Mouse (Mus musculus): ENCODE measurements around the gene Runx1.

Gene Runx1

DNA sequence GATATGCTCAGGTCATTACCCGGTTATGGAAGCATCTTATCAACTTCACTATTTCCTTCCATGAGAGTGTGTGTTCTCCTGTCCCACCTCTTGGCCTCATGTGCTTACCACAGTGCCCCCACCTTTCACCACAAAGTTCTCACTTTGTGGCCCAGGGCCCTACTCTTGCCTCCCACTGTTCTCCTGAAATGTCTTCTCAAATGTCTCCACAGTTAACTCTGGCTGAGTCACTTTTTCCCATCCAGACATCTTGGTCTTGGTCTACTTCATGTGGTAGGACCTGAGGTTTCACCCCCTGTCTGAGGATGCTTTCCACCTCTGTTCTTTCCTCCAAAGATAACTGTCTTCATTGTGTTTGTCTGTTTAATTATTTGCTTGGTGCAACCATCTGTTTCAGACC lies 77.7 kb downstream of the Runx1 start:
- DNase-seq (ENCODE audit: extremely low spot score, low spot score) = no peak

DNA sequence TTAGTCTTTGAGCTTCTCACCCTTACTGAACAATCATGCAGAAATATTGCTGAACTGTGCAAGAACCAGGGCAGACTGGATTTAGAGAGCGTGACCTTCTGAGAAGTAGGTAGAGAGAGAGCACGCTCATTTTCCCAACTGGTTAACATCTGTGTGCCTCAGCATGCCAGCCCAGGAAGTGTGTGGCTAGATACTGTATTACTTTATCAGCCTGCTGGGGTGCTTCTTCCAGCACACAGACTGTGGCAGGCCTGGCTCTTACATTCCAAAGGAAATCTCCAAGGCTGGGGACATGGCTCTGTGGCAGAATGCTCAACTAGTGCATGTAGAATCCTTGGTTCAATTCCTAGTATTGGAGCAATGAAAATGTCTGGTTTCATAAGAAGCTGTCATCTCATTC lies 78.9 kb downstream of the Runx1 start:
- no peak for DNase-seq (ENCODE audit: extremely low spot score, low spot score)

DNA sequence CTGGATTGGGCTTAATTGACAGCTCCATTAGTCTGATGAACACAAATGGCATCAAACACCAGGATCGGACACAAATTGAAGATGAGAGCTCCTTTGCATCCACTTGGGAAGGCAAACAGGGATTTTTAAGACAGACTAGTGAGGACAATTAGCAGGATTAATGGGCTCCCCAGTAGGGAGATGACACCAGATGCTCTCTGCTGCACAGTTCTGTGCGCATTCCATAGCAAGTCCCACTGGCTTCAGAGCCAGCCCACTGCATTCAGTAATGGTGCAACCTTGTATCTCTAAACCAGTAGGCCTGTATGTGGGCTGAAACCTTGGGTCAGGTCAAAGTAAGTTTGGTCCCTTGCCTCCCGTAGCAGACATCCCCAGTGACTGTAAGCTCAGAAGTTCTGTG lies 80.7 kb downstream of the Runx1 start:
- no peak for DNase-seq (ENCODE audit: extremely low spot score, low spot score)

DNA sequence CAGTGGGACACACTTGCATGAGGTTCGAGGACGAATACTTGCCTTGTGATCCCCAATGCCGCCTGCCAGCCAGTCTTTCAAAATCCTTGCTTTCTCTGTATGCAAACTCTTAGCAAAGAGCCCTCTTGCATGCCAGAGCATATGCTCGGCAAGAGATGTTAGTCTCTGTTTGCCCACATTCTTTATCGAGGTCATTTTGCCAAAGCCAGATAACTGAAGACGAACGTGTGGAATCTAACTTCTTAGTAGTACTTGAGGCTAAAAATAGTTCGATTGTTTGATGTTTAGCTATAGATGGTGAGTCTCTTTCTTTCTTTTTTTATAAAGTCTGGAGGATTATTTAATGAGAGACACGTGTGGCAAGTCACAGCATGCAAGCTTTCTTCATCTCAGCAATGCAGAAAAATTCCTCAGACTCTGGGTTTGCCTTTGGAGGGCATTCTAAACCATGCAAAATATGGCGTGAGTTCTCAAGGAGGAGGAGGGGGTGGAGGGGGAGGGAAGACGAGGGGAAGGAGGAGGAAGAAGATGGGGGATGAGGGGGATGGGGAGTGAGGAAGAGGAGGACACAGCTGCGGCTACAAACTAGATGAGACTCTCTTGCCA lies 81.7 kb downstream of the Runx1 start:
- DNase-seq (ENCODE audit: extremely low spot score, low spot score) = no peak

DNA sequence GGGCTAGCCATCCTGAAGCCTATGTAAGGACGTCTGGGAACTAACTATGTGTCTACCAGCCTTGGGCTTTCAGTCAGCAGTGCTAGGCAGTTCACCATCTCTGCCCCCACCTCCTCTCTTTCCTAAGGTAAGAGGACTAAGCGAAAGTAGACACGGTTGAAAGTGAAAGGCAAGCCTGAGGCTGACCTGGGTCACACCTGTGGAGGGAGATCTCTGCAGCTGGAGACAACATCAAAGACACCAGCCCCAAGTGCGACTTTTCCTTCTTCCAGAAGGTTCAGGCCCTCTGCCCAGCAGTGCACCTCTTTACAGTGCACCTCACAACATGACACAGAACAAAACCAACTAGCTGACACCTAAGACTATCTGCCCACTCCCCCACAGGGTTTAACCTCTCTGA lies 82.2 kb downstream of the Runx1 start:
- DNase-seq (ENCODE audit: extremely low spot score, low spot score) = no peak

DNA sequence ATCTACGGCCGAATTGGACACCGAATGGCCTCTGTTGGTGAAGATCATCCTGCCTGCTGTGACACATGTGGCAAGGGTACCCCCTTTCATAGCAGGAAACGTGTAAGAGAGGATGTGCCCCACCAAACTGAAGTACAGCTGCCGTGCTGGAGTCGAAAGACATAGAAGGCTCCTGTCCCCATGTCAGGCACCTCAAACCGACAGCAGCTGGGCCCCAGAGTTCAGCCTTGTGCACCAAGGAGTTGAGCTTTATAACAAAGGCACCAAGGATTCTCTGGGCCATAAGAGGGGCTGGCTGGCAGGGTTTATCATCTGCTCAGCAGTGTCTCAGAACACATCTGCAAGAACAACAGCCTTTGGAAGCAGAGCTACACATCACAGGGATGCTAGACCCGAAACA lies 84.6 kb downstream of the Runx1 start:
- DNase-seq (ENCODE audit: extremely low spot score, low spot score) = no peak

DNA sequence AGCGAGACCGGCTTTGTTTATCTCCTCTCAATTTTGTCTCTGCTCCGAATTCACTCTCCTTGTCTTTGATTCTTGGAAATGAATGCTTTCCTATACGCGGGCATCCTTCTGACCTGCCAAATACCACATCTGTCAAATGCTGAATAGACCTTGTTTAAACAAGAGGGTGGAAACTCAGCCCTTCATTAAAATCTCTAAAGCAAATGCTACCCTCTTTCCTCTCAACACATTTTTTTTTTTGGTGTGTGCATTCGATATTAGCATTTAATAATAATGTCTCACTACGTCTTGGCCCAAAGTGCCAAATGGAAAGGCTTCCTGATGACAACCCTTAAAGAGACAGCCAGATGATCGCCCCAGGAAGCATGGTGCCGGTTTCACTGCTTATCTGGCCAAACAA lies 85.4 kb downstream of the Runx1 start:
- DNase-seq (ENCODE audit: extremely low spot score, low spot score) = no peak

DNA sequence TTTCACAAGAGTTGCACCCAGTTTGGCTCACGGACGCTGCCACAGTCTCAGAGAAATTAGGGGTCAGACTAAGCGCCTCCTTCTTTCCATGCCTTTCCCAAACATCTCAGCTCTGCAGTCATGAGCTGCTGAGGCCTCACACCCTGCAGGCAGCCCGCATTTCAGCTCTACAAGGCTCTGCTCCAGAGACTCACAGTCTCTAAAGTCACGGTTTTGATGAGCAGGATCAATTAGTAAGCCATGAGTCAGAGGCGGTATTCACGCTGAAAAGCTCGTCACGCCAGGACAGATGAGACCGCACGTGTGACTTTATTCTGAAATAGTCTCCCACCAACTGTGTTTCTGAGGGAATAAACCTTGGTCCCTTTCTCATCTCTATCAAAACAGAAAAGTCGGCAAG lies 86.0 kb downstream of the Runx1 start:
- no peak for DNase-seq (ENCODE audit: extremely low spot score, low spot score)

DNA sequence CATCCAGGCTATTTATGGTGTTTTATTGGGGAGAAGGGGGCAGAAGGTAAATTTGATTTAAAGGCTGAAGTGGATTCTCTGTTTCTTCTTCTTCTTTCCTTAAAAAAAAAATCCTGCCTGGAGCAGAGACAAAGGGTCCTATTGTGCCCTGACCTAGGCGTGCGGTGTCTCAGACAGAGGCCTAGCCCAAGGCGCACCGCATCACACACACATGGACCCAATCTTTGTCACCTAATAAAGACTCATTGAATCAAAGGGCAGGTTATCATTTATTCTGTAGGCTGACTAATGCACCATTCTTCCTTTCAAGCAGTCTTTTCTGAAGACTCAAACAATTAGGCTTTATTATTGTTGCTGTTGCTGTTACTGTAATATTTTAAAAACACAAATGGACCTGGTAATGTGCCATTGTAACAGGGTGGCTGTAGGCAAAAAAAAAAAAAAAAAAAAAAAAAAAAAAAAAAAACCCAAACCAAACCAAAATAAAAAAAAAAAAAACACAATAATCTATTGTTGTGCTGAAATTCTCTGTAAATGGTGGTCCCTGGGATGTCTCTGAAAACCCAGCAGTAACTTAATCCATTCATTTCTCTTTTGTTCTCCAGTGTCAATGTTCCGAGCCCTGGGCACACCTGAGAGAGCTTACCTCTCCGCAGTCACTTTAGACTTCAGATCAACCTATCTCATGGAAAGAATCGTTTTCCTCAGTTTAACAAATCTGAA lies 86.7 kb downstream of the Runx1 start:
- no peak for DNase-seq (ENCODE audit: extremely low spot score, low spot score)

DNA sequence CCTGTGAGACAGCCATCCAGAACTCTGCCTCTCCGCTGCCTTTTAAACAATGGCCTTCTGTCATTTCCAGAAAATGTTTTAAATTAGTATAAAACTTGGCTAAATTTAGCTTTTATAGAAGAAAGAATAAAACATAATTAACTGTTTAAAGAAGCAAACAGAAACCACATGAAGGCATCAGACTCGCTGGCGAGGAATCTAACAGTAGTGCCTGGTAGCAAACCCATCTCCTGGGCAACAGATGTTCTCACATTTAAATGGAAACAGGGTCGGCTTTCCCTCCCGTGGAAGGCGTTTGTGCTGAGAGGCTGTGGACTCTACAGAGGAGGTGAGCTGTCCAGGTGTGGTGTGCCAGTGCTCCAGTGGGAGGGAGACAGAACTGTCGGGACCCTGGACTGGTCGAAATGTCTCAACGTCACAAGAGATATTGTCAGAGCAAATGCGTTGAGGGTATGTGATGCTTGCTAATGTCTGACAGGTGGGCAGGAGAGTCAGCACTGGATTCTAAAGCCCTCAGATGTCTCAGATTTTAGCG lies 87.4 kb downstream of the Runx1 start:
- no peak for DNase-seq (ENCODE audit: extremely low spot score, low spot score)

DNA sequence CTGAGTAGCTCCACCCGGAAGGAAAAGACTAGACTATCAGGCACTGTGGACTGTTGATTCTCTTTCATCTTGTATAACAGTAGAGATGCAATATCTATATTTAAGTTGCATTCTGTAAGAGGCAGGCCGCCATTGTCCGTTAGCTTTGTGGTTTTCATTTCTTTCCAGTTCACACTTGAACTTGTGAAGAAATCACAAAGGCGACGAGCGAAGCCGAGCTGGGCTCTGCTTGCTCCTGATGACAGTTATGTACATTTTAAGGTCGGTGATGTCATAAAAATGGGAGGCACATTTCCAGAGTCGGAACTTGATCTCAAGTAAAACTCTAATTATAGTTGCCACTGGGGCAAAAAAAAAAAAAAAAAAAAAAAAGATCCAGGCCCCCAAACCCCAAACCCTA lies 99.1 kb downstream of the Runx1 start:
- DNase-seq (ENCODE audit: extremely low spot score, low spot score) = no peak

DNA sequence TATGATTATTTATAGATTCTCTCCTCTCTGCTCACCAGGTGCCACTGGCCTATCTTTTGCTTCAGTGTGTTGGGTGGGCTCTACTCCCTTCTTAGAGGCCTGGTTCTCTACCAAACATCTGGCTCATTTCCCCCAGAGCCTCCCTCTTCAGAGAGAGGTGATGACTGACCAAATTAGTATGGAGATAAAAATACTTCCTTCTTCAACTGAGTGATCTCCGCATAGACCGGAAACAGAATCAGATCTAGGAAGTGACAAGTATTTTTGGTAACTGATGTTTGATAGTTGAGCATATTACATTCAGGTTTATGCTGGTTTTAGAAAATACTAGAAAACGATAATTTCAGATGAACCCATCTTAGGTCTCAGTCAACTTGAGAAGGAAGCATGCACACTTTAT lies 101.4 kb downstream of the Runx1 start:
- DNase-seq (ENCODE audit: extremely low spot score, low spot score) = no peak

DNA sequence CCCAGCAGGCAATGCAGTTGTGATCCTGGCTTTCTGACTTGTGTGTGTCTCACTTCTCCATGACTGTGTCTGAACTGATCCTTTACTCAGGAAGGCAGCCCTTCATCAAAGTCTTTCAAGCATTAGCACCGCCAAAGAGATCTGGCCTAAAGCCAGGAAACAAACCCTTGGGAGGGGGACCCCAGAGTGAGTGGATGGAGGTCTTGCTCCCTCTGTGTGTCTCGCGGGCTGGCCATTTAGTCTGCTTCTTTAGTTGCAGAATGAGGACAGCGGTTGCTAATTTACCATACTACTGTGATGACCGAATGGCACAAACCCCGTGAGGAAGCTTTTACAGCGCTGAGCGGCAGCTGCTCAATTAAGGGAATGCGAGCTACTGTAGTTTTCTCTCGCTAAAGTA lies 105.3 kb downstream of the Runx1 start:
- no peak for DNase-seq (ENCODE audit: extremely low spot score, low spot score)

DNA sequence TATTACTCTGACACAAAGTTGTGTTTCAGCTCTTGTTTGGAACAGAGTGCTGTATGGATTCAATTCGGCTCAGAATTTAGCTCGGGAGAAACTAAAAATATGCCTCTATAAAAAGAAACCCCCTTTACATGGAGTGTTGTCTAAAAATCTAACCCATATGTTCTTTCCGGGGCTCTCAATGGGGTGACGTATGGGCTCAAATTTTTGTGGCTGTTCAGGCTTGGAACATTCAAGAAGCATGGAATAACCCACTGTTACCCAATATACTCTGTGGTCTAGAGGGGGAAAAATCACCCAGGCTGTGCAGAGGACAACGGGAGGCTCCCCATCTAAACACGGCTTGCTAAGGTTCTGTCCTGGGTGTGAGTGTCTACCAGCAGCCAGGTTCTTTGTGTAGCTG lies 106.2 kb downstream of the Runx1 start:
- DNase-seq (ENCODE audit: extremely low spot score, low spot score) = no peak

DNA sequence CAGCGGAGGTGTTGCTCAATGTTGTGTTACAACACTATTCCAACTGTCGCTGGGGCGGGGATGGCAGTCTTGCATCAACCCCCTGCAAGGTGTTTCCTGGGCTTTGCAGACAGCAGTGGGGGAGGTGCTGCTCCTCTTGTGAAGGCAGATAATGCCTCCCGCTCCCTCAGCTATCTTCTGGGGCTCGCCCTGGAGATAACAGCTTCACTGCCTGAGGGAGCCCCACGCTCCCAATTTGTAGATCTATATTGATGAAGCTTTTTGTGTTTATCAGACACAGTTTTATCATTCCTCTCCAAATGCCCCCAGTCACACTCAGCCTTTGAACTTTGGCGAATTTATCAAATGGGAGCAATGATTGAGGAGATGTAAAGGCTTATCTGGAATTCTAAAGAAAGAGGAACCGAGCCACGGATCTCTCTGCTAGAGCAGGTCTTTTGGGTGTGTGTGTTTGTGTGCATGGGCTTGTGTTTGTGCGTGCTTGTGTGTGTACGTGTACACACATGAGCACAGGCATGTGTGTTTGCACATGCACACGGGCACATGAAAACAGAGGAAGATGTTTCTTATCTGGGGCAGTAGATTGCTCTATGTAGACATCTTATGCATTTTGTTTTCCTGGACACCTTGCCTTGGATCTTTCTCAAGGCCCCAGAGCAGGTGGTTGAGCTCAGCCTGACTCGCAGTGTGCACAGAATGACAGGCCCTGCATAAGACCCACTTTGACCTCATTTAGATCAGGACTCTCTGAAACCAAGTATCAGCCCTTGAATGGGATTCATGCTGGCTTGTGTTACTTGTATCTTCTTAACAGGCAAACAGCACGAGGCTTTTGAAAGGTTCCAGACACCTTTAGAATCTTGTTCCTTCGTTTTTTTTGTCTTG lies 110.1 kb downstream of the Runx1 start:
- no peak for DNase-seq (ENCODE audit: extremely low spot score, low spot score)

DNA sequence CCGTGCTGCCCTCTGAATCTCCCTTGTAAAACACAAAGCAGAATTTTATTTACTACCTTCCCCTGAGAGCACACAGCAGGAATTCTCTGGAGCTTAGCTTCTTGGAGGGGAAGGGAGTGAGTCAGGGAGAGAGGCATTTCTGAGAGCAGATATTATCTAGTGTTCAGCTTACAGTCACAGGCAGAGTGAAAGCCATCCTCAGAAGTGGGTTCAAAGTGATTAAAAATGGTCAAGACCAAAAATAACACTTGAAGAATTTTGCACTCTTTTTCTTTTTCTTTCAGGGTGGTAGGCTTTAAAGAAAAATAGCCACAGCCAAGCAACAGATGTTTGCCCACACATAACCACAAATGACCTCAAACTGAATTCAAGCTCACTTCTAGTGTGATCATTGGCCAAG lies 115.8 kb downstream of the Runx1 start:
- no peak for DNase-seq (ENCODE audit: extremely low spot score, low spot score)

DNA sequence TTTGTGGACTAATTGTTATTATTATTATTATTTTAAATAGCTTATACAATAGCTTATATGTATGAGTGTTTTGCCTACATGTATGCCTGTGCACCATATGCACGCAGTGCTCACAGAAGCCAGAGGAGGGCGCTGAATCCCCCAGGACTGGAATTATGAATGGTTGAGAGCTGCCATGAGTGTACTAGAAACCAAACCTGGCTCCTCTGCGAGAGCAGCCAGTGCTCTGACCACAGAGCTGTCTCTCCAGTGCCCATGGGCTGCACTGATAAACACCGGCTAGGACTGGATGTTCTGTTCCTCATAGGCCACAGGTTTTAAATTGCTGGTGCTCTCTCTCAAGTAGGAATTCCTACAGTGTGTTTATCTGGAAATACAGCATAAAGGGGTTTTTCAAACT lies 117.2 kb downstream of the Runx1 start:
- DNase-seq (ENCODE audit: extremely low spot score, low spot score) = no peak

DNA sequence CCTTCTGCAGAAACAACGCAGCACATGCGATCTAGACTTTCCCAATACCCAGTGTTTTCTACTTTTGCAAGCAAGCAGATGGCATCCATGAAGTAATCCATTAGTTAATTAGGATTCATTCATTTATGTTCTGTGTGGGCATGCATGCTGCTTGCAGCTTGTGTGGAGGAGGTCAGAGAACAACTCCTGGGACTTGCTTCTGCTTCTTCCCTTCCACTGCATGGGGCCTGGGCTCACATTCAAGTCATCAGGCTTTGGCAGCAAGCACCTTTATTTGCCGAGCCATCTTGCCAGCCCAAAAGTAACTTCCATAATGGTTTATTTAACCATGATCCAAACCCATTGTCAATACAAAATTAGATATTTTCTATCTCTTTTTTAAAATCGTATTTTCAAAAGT lies 118.2 kb downstream of the Runx1 start:
- no peak for DNase-seq (ENCODE audit: extremely low spot score, low spot score)

DNA sequence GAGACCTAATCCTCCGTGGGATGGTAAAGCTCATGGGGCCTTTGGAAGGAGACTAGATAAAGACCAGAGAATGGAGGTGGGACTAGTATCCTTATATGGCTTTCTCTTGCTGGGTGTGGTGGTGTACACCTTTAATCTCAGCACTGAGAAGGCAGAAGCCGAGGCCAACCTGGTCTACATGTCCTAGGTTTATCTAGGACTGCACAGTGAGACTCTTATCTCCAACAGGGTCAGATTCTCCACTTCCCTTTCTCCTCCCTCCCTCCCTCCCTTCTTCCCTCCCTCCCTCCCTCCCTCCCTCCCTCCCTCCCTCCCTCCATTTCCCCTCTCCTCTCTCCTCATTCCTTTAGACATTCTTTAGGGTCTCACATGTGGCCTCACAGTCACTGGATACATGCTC lies 118.8 kb downstream of the Runx1 start:
- no peak for DNase-seq (ENCODE audit: extremely low spot score, low spot score)

DNA sequence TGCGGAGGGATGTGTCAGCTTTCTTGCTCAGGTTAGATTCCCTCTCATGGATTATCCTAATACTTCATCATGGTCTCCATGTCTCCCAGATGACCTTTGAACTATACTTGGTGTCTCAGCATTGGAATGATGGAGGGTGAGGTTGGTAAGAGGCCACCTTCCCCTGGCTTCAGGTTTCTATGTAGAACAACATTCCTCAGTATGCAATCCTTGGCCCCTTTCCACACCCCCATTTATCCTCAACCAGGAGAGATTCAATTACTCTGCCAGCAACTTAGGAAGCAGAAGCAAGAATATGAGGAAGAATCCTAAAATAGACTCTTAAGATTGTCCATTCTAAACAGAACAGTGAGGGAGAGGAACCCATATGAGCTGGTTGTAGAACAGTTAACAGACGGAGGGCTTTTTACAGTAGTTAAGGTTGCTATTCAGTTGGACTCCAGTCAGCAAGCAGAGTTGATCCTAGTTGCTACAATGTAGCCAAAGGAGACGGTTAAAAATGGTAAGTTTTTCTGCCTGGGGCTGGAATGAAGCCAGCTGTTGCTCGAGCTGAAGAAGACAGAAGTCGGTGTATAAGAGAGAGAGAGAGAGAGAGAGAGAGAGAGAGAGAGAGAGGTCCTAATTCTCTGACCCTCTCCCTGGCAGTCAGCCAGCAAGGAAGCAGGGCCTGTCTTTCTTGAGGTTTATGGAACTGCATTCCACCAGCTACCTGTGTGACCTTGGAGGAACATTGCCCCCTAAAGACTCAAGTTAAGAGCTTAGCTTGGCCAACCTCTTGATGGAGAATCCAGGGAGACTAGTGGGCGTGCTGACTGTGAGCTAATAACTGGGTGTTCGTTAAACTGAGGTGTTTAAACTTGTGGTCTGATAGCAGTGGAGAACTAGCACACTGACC lies 120.1 kb downstream of the Runx1 start:
- no peak for DNase-seq (ENCODE audit: extremely low spot score, low spot score)

DNA sequence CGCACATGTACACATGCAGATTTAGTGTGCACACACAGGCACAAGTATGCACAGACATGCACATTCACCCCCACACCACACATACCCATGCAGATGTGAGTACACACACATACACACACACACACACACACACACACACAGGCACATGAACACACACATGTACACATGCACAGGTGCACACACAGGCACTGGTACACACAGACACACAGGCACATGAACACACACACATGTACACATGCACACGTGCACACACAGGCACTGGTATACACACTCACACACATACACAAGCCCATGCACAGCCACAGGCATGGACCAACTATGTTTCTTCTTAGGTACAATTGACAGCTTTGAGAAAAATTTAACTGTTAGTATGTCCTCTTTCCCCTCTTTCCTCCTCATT lies 122.1 kb downstream of the Runx1 start:
- no peak for DNase-seq (ENCODE audit: extremely low spot score, low spot score)
